Mouse (Mus musculus) cortical plate, adult 2 months (tissue): ENCODE measurements around the gene Adamts9.

Source experiments
- CTCF ChIP-seq: fragments of 200-500 bp; IDR thresholded peaks from 2 replicates; pipeline ENCODE4 v1.5.1; 2011; ENCODE audit warnings: mild to moderate bottlenecking, control low read depth, low read length; ENCODE audit not compliant: insufficient read depth; ENCODE audit errors: extremely low read depth
- POLR2A ChIP-seq: fragments of 200-500 bp; IDR thresholded peaks from 2 replicates; pipeline ENCODE4 v1.6.1; 2011; ENCODE audit warnings: mild to moderate bottlenecking, low read length, control low read depth; ENCODE audit not compliant: insufficient read depth; ENCODE audit errors: extremely low read depth

DNA sequence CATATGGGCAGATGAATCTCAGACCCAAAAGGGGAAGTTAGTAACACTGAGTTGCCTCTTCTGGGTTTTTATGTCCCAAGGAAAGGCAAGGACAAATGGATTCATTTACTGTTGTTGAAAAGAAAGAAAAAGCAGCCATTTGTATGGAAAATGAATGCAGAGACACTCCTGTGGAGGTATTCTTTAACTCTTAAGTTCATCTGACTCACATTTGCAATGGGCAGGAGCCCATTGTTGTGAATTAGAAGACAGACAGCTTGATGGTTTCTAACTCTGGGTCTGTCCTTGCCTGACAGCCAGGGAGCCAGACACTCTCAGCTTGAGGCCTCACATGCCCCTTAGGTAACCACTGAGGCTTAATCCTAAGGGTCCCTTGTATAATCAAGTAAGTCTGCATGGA lies 131.7 kb downstream of the Adamts9 start:
- TF ChIP-seq CTCF (no peak), POLR2A (no peak)
